Mouse (Mus musculus) megakaryocyte, embryonic 14.5 days (primary cell): ENCODE measurements around the gene Cul5.

Experiments used
- FLI1 ChIP-seq: IDR thresholded peaks from 2 replicates; pipeline ENCODE4 v1.6.1; 2012; ENCODE audit warnings: low read length, inconsistent platforms, mixed read lengths
- GATA1 ChIP-seq: IDR thresholded peaks from 3 replicates; pipeline ENCODE4 v1.6.1; 2012; ENCODE audit warnings: mixed read lengths, low read length, inconsistent platforms, borderline replicate concordance

GRCm38 (mm10) chr9:53695846-53696245, 26.0 kb upstream of the Cul5 start:
- no peak for TF ChIP-seq GATA1
- TF ChIP-seq FLI1, result no peak
